Mouse (Mus musculus): ENCODE measurements at regions not wholly inside any gene's neighbourhood (a gene's known extent, or its start where the extent isn't known, plus 50 kb on each side); places are given as distances from the start of the nearest gene placed in this dataset.

DNA sequence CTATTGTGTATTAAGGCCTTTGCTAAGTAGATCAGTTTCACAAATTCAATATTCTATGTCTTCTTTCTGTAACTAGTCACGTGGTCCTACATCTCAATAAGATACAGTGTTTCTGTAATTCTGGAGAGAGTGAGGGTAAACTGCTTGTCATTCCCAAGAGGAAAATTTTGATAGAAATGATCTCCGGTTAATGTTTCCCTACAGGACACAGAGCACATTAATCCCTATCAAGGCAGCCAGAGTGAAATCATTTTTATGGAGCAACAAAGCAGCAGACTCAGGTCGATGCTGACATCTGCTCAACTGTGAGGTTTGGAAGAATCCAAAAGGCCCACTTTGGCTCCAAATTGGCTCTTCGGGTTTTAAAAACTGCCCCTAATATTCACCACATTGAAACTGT is 451.7 kb downstream of the Arl4a start:
- no peak for DNase-seq

GRCm38 (mm10) chr12:39577610-39578009 is 460.2 kb downstream of the Arl4a start:
- no peak for DNase-seq

- DNase-seq, result no peak
These were observed 465.0 kb downstream of the Arl4a start for GRCm38 (mm10) chr12:39572802-39573201.

GRCm38 (mm10) chr12:39572147-39572546 is 465.7 kb downstream of the Arl4a start:
- no peak for DNase-seq

DNA sequence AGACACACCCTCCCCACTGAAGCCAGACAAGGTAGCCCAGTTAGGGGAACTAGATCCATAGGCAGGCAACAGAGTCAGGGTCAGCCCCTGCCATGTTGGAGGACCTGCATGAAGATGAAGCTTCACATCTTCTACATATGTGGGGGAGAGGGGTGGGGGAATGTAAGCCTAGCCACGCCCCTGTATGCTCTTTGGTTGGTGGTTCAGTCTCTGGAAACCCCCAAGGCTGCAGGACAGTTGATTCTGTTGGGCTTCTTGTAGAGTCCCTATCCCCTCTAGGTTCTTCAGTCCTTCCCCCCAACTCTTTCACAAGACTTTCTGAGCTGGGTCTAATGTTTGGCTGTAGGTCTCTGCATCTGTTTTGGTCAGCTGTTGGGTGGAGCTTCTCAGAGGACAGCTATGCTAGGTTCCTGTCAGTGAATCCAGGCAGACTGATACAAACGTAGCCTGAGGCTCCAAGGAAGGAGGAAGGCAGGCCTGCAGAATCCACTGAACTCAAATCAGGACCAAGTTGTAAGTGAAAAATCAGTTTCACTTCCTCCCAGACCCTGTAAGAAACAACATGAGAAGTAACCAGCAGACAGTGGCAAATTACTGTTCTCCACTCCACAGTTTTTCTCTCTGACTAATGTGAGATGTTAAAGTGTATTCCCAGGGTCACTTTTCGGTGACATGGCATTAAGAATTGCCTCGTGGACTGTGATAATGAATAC is 476.9 kb downstream of the Arl4a start:
- no peak for DNase-seq

DNA sequence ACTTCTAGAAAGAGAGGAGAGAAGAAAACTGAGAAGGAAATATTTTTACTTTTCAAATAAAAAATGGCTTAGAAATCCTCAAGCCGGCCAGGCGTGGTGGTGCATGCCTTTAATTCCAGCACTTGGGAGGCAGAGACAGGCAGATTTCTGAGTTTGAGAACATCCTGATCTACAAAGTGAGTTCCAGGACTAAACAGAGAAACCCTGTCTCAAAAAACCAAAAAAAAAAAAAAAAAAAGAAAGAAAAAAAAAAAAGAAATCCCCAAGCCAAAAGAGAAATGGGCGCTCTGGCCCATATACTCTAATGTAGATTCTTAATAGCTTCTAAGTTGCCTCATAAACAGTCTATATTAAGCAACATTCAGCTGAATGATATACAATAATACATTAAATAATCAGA is 479.3 kb downstream of the Arl4a start:
- DNase-seq, result no peak

DNA sequence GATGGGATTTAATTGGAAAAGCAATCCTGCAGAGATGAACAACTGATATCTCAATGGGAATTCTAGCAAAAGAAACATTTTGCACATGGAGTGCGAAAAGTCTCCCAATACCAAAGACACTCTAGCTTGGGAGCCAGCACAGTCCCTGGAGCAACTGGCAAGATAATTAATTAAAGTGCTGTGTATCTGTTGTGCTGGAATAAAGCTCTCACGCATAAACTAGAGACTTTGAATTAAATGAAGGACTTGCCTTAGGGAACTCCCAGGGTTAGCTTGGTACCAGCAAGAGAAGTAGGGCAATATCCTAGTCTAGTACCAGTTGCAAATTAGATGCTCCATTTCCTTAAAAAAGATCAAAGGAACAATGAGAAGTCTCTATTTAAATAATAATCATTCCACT is 501.5 kb downstream of the Arl4a start:
- DNase-seq, result peak; percentile 3

DNA sequence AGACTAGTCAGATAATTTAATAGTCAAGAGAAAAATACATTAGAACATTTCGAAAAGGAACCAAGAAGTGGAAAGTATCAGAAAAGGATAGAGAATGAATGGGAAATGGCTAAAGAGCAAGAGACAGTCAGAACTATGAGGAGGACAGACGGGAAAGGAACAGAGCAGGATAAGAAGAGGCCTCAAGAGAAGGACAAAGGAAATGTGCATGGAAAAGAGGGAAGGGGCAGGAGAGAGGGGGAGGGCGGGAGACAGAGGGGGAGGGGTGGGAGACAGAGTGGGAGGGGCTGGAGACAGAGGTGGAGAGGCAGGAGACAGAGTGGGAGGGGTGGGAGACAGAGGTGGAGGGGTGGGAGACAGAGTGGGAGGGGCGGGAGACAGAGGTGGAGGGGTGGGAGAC is 509.7 kb downstream of the Arl4a start:
- no peak for DNase-seq

DNA sequence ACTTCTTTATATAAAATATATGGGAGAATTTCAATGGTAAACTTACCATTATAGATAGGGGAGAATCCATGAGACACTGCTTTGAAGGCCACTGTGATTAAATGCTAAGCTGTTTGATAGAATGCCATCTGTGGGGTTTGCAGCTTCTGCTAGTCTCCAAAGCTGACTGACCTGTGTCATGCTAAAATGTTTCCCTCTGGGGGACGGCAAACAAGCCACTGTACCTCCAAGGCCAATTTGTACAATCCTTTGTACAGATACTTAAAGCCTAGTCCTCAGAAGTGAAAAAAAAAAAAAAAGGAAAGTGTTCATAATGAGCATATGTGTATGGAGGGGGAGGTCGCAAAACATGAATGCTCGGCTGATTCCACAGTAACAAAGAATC is 510.6 kb downstream of the Arl4a start:
- no peak for DNase-seq

- DNase-seq, result no peak
These were observed 511.1 kb downstream of the Arl4a start for GRCm38 (mm10) chr12:39526535-39527215.

DNA sequence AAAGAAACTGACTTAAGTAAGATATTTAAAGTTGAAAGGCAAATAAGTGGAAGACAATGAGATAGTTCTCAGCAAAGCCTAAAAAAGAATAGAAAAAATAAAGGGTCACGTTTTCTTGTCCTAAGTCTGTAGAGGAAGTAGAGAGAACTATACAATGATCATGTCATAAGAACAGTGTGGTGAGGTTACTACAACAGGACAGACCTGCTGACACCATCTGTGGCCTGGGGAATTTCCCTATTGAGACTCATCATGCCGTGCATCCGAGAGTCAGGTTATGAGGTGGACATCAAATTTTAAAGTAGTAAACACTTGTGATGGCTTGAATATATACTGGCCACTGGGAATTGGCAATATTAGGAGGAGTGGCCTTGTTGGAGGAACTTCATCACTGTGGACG is 522.1 kb downstream of the Arl4a start:
- DNase-seq, result no peak

GRCm38 (mm10) chr12:39510855-39511254 is 527.0 kb downstream of the Arl4a start:
- no peak for DNase-seq

GRCm38 (mm10) chr12:39510073-39510812 is 527.6 kb downstream of the Arl4a start:
- DNase-seq, result peak; percentile 43

DNA sequence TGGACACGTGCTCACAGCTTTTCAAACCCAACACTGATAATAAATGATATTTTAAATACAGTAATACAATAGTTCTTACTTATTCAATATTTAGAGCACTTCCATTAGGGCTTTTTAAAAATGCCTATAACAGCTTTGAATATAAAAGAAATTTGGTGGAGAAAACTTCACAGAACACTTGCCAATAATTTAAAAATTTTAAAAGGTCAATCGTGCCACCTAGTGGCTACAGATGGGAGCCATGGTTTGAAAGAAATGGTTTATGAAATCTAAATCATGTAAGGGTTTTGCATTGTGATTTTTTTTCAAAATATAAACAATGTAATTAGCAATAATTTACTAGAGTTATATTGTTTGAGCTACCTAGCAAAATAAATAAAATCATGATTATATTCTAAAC is 541.6 kb downstream of the Arl4a start:
- DNase-seq, result no peak

DNA sequence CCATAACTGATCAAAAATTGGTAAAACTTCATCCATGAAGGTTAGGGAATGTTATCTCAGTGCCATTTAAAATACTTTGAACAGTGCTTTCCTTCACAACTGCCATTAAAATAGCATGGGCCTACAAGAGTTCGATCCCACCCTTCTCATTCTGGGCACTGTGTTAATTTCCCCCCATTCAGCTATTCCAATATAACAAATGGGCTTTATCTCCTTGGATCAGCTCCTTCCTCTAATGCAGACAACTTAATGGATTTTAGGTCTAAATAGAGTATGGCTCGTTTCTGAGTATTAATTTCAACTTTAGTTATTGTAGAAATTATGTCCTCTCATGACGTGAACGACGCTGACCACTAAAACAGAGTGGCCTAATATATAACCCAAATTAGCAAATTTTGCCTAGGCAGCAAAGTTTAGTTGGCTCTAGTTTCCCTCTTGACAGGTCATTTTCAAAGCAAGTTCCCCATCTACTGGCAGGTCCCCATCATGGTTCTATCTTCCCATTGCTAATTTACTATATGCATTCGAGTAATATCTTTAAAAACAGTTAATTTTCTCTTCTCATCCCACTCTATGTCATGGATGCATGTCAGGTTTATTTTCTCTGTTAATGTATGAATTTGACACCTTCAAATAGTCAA is 544.1 kb downstream of the Arl4a start:
- peak; percentile 59 for DNase-seq

- DNase-seq, result peak; percentile 71
These were observed 544.7 kb downstream of the Arl4a start for GRCm38 (mm10) chr12:39493114-39493513.

- DNase-seq, result no peak
These were observed 564.8 kb downstream of the Arl4a start for GRCm38 (mm10) chr12:39472984-39473383.

All from cerebellum, adult 11 months (tissue).